Mouse (Mus musculus): ENCODE results near the gene Elof1.

DNA sequence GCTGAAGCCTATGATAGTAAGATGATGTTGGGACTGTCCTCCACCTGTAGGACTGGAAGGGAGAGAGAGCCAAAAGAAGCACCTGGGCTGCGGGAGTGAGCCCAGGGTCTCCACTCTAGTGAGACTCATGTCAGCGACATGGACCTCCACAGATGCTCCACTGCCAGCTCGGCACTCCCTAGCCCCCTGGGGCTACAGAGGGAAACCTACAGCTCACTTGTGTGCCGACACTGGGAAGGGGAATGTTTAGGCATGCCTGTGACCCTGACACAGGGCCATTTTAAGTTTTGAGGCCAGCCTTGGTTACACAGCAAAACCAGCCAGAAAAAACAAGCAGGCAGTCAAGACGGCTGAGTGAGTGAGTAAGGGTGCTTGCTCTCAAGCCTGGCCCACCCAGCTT is 49.8 kb downstream of the Elof1 start:
- no peak for TF ChIP-seq POLR2A (IDR thresholded peaks at IDR 0.05; ENCODE audit: borderline replicate concordance, control insufficient read depth, low read depth, low read length)
- TF ChIP-seq CTCF (IDR thresholded peaks at IDR 0.05; ENCODE audit: control insufficient read depth, insufficient read depth, low read length) = no peak

Measured in bone marrow, adult 2 months (tissue).